Mouse (Mus musculus) heart, postnatal 0 days (tissue): Measurements from ENCODE around the gene Tlx2.

Experiments used
- CTCF ChIP-seq: IDR thresholded peaks from 2 replicates; pipeline ENCODE4 v1.5.1; 2016; ENCODE audit warnings: antibody characterized with exemption, control low read depth, low read depth
- EP300 ChIP-seq: IDR thresholded peaks from 2 replicates; pipeline ENCODE4 v1.6.1; 2016; ENCODE audit warnings: antibody characterized with exemption, low read depth

GRCm38 (mm10) chr6:83068221-83068620 is 1.9 kb downstream of the Tlx2 start:
- TF ChIP-seq CTCF (no peak), EP300 (no peak)
